In the genomic region with DNA sequence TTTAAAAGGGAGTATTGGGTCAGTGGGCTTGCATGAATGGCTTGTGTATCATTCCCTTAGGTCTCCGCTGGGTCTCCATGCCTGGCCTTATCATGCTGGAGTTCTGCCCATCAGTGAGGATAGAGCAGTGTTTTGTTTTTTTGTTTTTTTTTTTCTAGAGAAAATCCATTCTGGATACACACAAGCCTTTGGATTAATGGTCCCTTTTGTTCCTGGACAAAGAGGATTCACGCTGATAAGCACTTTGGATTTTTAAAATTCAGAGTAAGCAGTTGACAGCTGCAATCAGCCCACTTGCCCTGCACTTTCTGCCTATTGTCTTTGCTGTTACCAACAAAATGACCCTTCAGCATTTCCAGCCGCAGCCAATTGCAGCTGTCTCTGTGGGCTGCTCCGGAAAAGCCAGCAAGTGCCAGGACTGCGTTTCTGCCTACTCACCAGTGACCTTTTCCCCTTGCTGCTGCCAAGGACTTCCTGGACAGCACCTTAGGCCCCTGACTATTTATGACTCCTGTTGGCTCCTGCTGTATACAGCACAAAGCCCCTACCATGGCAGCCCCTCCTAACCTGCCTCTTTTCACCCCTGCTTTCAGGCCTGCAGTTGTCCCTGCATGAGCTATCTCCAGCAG, we compare ENCODE assay signal across 9 mouse cellular contexts.
DNase-seq lines count a peak whose midpoint lies in the region; ATAC-seq lines count a peak whose summit lies in the region.
"Had no signal": no experiment of that assay in that cellular context is flagged by ENCODE, and none has a peak within 500 bp of the region (broad histone marks: within the 10 kb centered on the region; RNA-seq: fewer than 3 reads in every experiment).

No protein-coding gene starts in this region.

- H3K9me3 ChIP-seq in hindbrain, embryonic 10.5 days: no peaks in the 10 kb centered on the region
- H3K9me3 ChIP-seq in hindbrain, embryonic 14.5 days (ENCODE audit: control insufficient read depth, low read length): no peaks in the 10 kb centered on the region
- no peaks in the 10 kb centered on the region for H3K9me3 ChIP-seq in limb, embryonic 10.5 days (replicated peaks)
- H3K9me3 ChIP-seq: liver, embryonic 13.5 days had no signal

- 22% methylated on average over 5 of the region's 5 CpGs for WGBS in hindbrain, embryonic 10.5 days
- 16% methylated on average over 5 of the region's 5 CpGs for WGBS in hindbrain, embryonic 14.5 days
- WGBS in limb, embryonic 10.5 days: 45% methylated on average over 5 of the region's 5 CpGs

- H3K4me3 ChIP-seq in hindbrain, embryonic 10.5 days: no peak overlapping the region
- no peak overlapping the region for H3K4me3 ChIP-seq in hindbrain, embryonic 14.5 days (replicated peaks; ENCODE audit: low read length)
- H3K4me3 ChIP-seq in limb, embryonic 10.5 days: no peak overlapping the region
- H3K4me3 ChIP-seq: liver, embryonic 13.5 days had no signal

- H3K27ac ChIP-seq in hindbrain, embryonic 10.5 days: peak overlapping the region; percentile 50
- no peak overlapping the region for H3K27ac ChIP-seq in hindbrain, embryonic 14.5 days
- peak overlapping the region; percentile 58; the same call in 1 of the 2 replicates for H3K27ac ChIP-seq in limb, embryonic 10.5 days
- H3K27ac ChIP-seq: liver, embryonic 13.5 days had no signal

- H3K36me3 ChIP-seq in hindbrain, embryonic 10.5 days: no peaks in the 10 kb centered on the region
- H3K36me3 ChIP-seq in hindbrain, embryonic 14.5 days (replicated peaks; ENCODE audit: control insufficient read depth, insufficient read depth): no peaks in the 10 kb centered on the region
- H3K36me3 ChIP-seq in limb, embryonic 10.5 days: no peaks in the 10 kb centered on the region
- H3K36me3 ChIP-seq: liver, embryonic 13.5 days had no signal

- H3K4me2 ChIP-seq in hindbrain, embryonic 14.5 days (replicated peaks): no peak overlapping the region
- H3K4me2 ChIP-seq: liver, embryonic 13.5 days had no signal

- H3K27me3 ChIP-seq in hindbrain, embryonic 10.5 days (ENCODE audit: insufficient read depth, poor library complexity, severe bottlenecking): no peaks in the 10 kb centered on the region
- no peaks in the 10 kb centered on the region for H3K27me3 ChIP-seq in hindbrain, embryonic 14.5 days (ENCODE audit: control insufficient read depth, insufficient read depth, low read length)
- H3K27me3 ChIP-seq in limb, embryonic 10.5 days (ENCODE audit: low read depth, poor library complexity, severe bottlenecking): no peaks in the 10 kb centered on the region
- H3K27me3 ChIP-seq: liver, embryonic 13.5 days had no signal

- no peak for ATAC-seq in hindbrain, embryonic 14.5 days (ENCODE audit: low FRiP score)

- intact Hi-C loops in left cerebral cortex, postnatal 36 days (cut with DNase I): no loop called here

- H3K9ac ChIP-seq in hindbrain, embryonic 14.5 days: no peak overlapping the region
- H3K9ac ChIP-seq: liver, embryonic 13.5 days had no signal

- peaks cover 23% of the 10 kb centered on the region for H3K4me1 ChIP-seq in hindbrain, embryonic 10.5 days (replicated peaks)
- peaks cover 8% of the 10 kb centered on the region; the same call in 1 of the 2 replicates for H3K4me1 ChIP-seq in hindbrain, embryonic 14.5 days (replicated peaks; ENCODE audit: control insufficient read depth, insufficient read depth, low read length)
- H3K4me1 ChIP-seq in limb, embryonic 10.5 days: peaks cover 32% of the 10 kb centered on the region
- H3K4me1 ChIP-seq: liver, embryonic 13.5 days had no signal

- DNase-seq in hindbrain, embryonic 10.5 days (ENCODE audit: low spot score): peak; percentile 38
- no peak for DNase-seq in hindbrain, embryonic 14.5 days (ENCODE audit: low spot score)
- peak; percentile 90 for DNase-seq in brain, adult 2 months (ENCODE audit: low read depth, low spot score)
- DNase-seq in heart, adult 8-10 months (ENCODE audit: low spot score): peak; percentile 41
- DNase-seq in limb, embryonic 10.5 days (ENCODE audit: low spot score): peak; percentile 38
- no peak for DNase-seq in spleen, adult 18-20 months
- no peak for DNase-seq in left cerebral cortex, postnatal 36 days (ENCODE audit: low spot score in 2 of 2)
- DNase-seq in thymus, adult 18-20 months: no peak
- DNase-seq: liver, embryonic 13.5 days had no signal

Comparison
In these comparisons a context has a peak if more than half of its experiments do, and no peak if none do; other contexts are left out.
1. DNase-seq: peak in hindbrain, embryonic 10.5 days (single experiment), brain, adult 2 months (single experiment), heart, adult 8-10 months (single experiment) and limb, embryonic 10.5 days (single experiment); none in hindbrain, embryonic 14.5 days (single experiment), spleen, adult 18-20 months (0 of 2), left cerebral cortex, postnatal 36 days (0 of 2) and thymus, adult 18-20 months (0 of 2).